Mouse (Mus musculus): ENCODE results near the gene Syce1l.

DNA sequence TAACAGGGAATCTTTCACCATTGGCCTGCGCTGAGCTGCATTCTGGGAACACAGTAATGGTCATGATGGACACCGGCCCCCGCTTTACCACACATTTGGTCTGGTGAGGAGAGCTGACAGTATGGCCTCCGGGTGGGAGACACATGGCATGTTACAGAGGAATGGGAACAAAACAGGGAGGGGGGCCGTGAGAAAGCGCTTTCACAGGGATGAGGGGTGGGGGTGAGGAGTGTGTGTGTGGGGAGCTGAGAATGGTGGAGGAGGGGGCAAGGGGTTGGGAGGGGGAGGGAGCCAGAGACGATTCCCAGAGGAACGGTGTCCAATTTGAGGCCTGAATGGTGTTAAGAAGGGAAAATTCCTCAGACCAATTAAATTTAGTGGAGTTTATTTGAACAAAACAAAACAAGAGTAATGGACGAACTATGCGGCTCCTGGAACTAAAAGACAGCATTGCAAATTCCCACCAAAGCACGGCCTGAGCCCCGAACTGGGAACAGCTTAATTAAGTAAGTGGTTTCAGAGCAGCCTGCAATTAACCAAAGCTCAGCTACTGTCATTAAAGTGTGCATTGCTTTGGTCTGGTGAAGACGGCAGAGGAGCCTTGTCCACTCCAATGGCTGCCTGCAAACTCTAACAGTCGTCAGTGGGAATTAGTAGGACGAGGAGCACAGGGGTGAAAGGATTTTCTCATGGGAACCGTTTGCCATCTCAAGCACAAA lies 23.9 kb downstream of the Syce1l start:
- TF ChIP-seq CTCF (IDR thresholded peaks at IDR 0.05; ENCODE audit: low read depth) = no peak
- no peak for TF ChIP-seq EP300 (IDR thresholded peaks at IDR 0.05; ENCODE audit: low read depth)

All from heart, postnatal 0 days (tissue).